Mouse (Mus musculus): ENCODE measurements around the gene Rap1gap2. TPM values are rescaled to one million over a fixed set of nuclear protein-coding genes. Genes with fewer than 3 reads are reported as not detected.

Rap1gap2 gene
- polyA plus RNA-seq, 1 experiment from 2014 or later, result 4.3 TPM

DNA sequence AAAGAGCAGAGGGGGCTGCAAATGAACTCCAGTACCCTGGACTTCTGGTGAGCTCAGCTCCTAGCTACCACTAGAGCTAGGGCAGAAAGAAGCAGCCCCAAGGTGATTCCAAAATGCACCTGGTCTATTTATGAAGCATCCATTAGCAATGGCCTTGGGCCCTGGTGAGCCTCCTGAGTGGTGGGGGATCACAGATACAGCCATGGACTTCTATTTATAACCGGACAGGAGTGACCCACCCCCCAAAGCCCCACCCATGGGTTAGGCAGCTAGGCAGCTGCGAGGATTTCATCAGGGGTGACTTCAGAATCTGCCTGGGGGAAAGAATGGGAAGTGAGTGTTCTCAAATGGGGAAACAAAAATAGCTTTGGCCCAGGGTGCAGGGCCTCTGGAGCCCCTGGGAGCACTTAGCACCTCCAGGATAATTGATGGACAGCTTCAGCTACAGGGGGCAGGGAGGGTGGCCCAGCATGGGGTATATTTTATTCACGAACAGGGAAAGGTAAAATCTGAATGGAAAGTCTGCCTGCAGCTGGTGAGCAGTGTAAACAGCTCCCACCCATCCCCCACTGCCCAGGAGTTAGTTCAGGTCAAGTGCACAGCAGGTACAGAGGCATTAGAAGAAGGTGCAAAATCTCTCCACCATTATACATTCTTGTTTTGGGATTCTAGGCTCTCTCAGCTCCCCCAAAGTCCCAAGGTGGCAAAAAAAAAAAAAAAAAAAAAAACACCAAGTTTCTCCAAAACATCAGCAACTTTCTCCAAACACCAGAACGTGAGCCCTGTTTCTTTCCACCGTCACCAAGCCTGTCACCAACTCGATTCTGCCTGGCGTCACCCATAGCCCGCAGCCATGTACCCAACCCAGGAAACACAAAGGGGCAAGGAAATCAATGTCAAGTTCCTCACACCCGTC lies 86.4 kb downstream of the Rap1gap2 start:
- Histone ChIP-seq H3K27ac (replicated peaks in 1 of 2; ENCODE audit: control insufficient read depth in 1 of 2, insufficient read depth in 1 of 2, low read depth in 2 of 2, low read length in 2 of 2) (peak overlapping the region in 1 of 2 experiments; percentile 51; a peak in 1 of 4 replicates), H3K27me3 (ENCODE audit: control insufficient read depth, insufficient read depth, low read length) (peaks cover 4% of the 10 kb centered on the region; the same call in 1 of the 2 replicates), H3K4me2 (ENCODE audit: low read length) (peak overlapping the region; percentile 87), H3K4me3 (ENCODE audit: control insufficient read depth in 1 of 2, insufficient read depth in 1 of 2, low read depth in 1 of 2, low read length in 2 of 2) (no peak overlapping the region), H3K36me3 (ENCODE audit: control insufficient read depth, insufficient read depth, low read length) (no peaks in the 10 kb centered on the region), H3K4me1 (ENCODE audit: control insufficient read depth in 2 of 2, insufficient read depth in 2 of 2, low read length in 2 of 2) (peaks cover 27 to 37% of the 10 kb centered on the region in 2 experiments), H3K9ac (ENCODE audit: low read length) (peak overlapping the region; percentile 84; the same call in 1 of the 2 replicates), H3K9me3 (ENCODE audit: control insufficient read depth, low read length) (no peaks in the 10 kb centered on the region)
- WGBS, result 42% methylated on average over 9 of the region's 9 CpGs
- ATAC-seq (ENCODE audit: insufficient number of reproducible peaks, insufficient read depth, low FRiP score, low read depth), result 0 out of 2 replicates have a peak, but pooled peaks have one; percentile 37

DNA sequence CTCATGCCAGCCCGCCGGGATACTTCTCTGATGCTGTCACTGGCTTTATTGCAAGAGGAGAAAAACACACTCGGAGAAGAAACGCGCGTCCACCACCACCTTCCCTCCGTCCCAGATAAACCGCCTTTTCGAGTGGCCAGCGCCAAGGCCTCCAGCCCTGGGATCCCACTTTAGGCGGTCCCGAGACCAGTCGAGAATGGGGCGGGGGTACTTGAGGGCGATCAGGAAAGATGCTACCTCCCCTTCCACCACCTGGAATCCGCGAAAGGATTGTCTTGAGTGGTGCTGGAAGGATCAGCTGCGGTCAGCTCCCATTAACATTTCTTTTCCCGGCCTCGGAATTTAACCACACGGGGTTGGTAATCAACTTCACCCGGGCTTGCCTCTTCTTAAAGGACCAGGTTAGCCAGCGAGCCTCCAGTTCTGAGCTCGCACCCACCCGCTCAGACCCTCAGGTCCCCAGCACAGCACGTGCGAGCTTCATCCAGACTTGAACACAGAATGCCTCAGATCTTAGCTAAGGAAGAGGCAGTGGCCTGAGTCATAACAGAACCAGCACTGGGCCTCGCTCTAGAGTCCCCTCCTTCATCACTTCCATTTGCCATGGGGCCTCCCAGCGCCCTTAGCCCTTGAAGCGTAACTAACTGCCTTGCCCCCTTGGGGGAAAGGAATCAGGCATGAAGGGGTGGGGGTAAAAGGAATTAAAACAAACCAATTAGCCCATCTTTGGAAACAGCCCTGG lies 87.3 kb downstream of the Rap1gap2 start:
- Histone ChIP-seq H3K9me3 (ENCODE audit: control insufficient read depth, low read length) (no peaks in the 10 kb centered on the region), H3K9ac (ENCODE audit: low read length) (peak overlapping the region; percentile 84), H3K4me3 (ENCODE audit: control insufficient read depth in 1 of 2, insufficient read depth in 1 of 2, low read depth in 1 of 2, low read length in 2 of 2) (peak overlapping the region; percentile 65 to 70), H3K27me3 (ENCODE audit: control insufficient read depth, insufficient read depth, low read length) (peaks cover 4% of the 10 kb centered on the region; the same call in 1 of the 2 replicates), H3K4me2 (ENCODE audit: low read length) (peak overlapping the region; percentile 87), H3K27ac (replicated peaks in 1 of 2; ENCODE audit: control insufficient read depth in 1 of 2, insufficient read depth in 1 of 2, low read depth in 2 of 2, low read length in 2 of 2) (peak overlapping the region; percentile 75 to 77), H3K36me3 (ENCODE audit: control insufficient read depth, insufficient read depth, low read length) (no peaks in the 10 kb centered on the region), H3K4me1 (ENCODE audit: control insufficient read depth in 2 of 2, insufficient read depth in 2 of 2, low read length in 2 of 2) (peaks cover 27 to 37% of the 10 kb centered on the region in 2 experiments)
- WGBS, result 6% methylated on average over 30 of the region's 30 CpGs
- no peak for ATAC-seq (ENCODE audit: insufficient number of reproducible peaks, insufficient read depth, low FRiP score, low read depth)

DNA sequence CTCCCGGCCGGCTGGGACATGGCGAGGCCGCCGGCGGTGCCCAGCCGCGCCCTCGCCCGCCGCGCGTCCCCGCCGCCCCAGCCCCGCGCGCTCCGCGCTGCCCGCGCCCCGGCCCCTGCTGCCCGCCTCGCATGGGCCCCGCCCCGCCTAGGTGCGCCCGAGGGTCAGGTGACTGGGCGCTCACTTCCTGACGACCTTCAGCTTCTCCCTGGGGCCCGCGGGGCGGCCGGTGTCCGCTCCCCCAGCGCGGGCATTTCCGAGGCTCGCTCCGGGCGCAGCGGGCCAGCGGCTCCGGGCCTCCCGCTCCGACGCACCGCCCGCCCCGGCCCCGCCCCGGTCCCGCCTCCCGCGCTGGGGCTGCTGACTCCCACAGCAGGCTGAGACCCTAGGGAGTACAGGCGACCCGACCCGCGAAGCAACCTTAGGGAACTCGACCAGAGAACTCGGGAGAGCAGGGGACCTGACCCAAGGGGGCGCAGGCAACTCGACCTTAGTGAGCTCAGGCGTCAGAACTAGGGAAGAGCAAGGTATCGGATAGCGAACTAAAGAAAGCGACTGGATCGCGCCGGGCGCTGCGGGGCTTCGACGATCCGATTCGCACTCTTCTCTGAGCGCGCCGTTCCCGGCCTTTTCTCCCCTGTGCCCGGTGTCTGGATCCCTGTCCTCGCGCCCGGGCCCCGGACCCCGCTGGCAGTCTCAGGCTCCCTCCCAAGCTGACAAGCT lies 88.1 kb downstream of the Rap1gap2 start:
- H3K27me3 ChIP-seq (ENCODE audit: control insufficient read depth, insufficient read depth, low read length), result peaks cover 4% of the 10 kb centered on the region; the same call in 1 of the 2 replicates
- peaks cover 27 to 38% of the 10 kb centered on the region in 2 experiments for H3K4me1 ChIP-seq (ENCODE audit: control insufficient read depth in 2 of 2, insufficient read depth in 2 of 2, low read length in 2 of 2)
- ATAC-seq (ENCODE audit: insufficient number of reproducible peaks, insufficient read depth, low FRiP score, low read depth), result peak; percentile 68
- peak overlapping the region; percentile 75 to 77 for H3K27ac ChIP-seq (replicated peaks in 1 of 2; ENCODE audit: control insufficient read depth in 1 of 2, insufficient read depth in 1 of 2, low read depth in 2 of 2, low read length in 2 of 2)
- peak overlapping the region; percentile 84 for H3K9ac ChIP-seq (ENCODE audit: low read length)
- peak overlapping the region; percentile 65 to 70 for H3K4me3 ChIP-seq (ENCODE audit: control insufficient read depth in 1 of 2, insufficient read depth in 1 of 2, low read depth in 1 of 2, low read length in 2 of 2)
- H3K36me3 ChIP-seq (ENCODE audit: control insufficient read depth, insufficient read depth, low read length), result no peaks in the 10 kb centered on the region
- peak overlapping the region; percentile 87 for H3K4me2 ChIP-seq (ENCODE audit: low read length)
- no peaks in the 10 kb centered on the region for H3K9me3 ChIP-seq (ENCODE audit: control insufficient read depth, low read length)
- under 1% methylated on average over 85 of the region's 87 CpGs for WGBS

DNA sequence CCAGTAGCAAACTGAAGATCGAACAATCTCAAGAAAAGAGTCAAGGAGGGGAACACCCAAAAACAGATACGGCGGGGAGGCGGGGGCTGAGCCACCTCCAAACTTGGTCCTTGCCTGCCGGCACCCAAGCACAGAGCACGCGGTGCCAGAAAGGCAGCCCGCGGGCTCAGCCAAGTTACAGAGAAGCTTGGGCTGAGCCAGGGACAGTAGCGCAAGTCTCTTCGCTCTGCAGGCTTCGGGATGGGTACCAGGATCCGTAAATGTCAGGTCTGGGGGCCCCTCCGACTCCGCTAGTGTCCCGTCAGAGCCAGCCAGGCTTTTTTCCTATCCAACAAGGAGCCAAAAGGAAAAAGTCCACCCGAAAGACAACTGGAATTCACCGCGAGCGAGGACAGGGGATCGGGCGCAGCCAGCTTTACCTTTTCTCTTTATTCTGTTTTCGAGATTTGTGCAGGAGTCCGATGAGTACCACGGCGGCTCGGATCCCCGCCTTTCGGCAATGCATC lies 88.7 kb downstream of the Rap1gap2 start:
- ATAC-seq (ENCODE audit: insufficient number of reproducible peaks, insufficient read depth, low FRiP score, low read depth), result no peak
- WGBS, result under 1% methylated on average over 29 of the region's 29 CpGs

DNA sequence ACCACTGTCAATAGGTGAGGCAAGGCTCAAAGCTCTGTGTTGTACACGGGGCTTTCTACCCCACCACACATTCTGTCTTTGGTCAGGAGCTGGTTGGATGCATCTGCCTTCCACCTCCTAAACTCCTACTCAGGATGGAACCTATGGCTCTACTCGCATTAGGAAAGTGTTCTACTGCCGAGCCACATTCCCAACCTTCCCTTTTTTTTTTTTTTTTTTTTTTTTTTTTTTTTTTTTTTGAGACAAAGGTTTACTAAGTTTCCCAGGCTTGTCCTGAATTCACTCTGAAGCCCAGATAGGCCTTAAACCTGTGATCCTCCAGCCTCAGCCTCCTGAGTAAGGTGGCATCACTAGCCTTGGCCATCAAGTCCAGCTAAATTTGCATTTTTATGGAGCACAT lies 90.5 kb downstream of the Rap1gap2 start:
- no peak for ATAC-seq (ENCODE audit: insufficient number of reproducible peaks, insufficient read depth, low FRiP score, low read depth)

More for the DNA sequence above, 88.7 kb downstream of the Rap1gap2 start:
- H3K9ac ChIP-seq (ENCODE audit: low read length), result peak overlapping the region; percentile 84
- H3K4me1 ChIP-seq (ENCODE audit: control insufficient read depth in 2 of 2, insufficient read depth in 2 of 2, low read length in 2 of 2), result peaks cover 25 to 39% of the 10 kb centered on the region in 2 experiments
- H3K4me3 ChIP-seq (ENCODE audit: control insufficient read depth in 1 of 2, insufficient read depth in 1 of 2, low read depth in 1 of 2, low read length in 2 of 2), result peak overlapping the region; percentile 65 to 70
- peak overlapping the region; percentile 15 to 77; a peak in 3 of 4 replicates for H3K27ac ChIP-seq (replicated peaks in 1 of 2; ENCODE audit: control insufficient read depth in 1 of 2, insufficient read depth in 1 of 2, low read depth in 2 of 2, low read length in 2 of 2)
- H3K36me3 ChIP-seq (ENCODE audit: control insufficient read depth, insufficient read depth, low read length), result no peaks in the 10 kb centered on the region
- H3K27me3 ChIP-seq (ENCODE audit: control insufficient read depth, insufficient read depth, low read length), result peaks cover 4% of the 10 kb centered on the region; the same call in 1 of the 2 replicates
- peak overlapping the region; percentile 87 for H3K4me2 ChIP-seq (ENCODE audit: low read length)
- H3K9me3 ChIP-seq (ENCODE audit: control insufficient read depth, low read length), result no peaks in the 10 kb centered on the region

DNA sequence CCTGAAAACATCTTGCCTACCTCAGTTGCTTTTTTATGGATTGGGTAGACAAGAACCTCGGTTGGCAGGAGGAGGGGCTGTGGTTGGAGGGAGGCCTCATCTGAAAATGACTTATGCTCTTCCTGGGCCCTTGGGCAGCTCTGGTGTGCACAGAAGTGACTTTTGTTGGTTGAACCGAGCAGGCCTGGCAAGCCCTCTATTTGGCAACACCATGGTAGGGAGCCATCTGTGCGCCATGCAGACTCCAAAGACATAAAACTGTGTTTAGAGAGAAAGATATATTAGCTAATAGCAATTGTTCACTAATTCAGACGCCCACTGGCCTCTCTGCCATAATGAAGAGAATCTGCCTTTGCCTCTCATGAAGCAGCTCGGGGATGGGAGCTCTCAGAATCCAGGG lies 94.6 kb downstream of the Rap1gap2 start:
- ATAC-seq (ENCODE audit: insufficient number of reproducible peaks, insufficient read depth, low FRiP score, low read depth), result no peak
- Histone ChIP-seq H3K9ac (ENCODE audit: low read length) (no peak overlapping the region), H3K4me1 (ENCODE audit: control insufficient read depth in 2 of 2, insufficient read depth in 2 of 2, low read length in 2 of 2) (peaks cover 17 to 30% of the 10 kb centered on the region in 2 experiments), H3K4me2 (ENCODE audit: low read length) (no peak overlapping the region), H3K27me3 (ENCODE audit: control insufficient read depth, insufficient read depth, low read length) (peaks cover 1% of the 10 kb centered on the region; the same call in 1 of the 2 replicates), H3K36me3 (ENCODE audit: control insufficient read depth, insufficient read depth, low read length) (no peaks in the 10 kb centered on the region), H3K4me3 (ENCODE audit: control insufficient read depth in 1 of 2, insufficient read depth in 1 of 2, low read depth in 1 of 2, low read length in 2 of 2) (no peak overlapping the region), H3K9me3 (ENCODE audit: control insufficient read depth, low read length) (no peaks in the 10 kb centered on the region), H3K27ac (replicated peaks in 1 of 2; ENCODE audit: control insufficient read depth in 1 of 2, insufficient read depth in 1 of 2, low read depth in 2 of 2, low read length in 2 of 2) (no peak overlapping the region)
- 77% methylated on average over 5 of the region's 5 CpGs for WGBS

More for the DNA sequence above, 90.5 kb downstream of the Rap1gap2 start:
- Histone ChIP-seq H3K9ac (ENCODE audit: low read length) (no peak overlapping the region), H3K27ac (replicated peaks in 1 of 2; ENCODE audit: control insufficient read depth in 1 of 2, insufficient read depth in 1 of 2, low read depth in 2 of 2, low read length in 2 of 2) (no peak overlapping the region), H3K27me3 (ENCODE audit: control insufficient read depth, insufficient read depth, low read length) (peaks cover 4% of the 10 kb centered on the region; the same call in 1 of the 2 replicates), H3K4me1 (ENCODE audit: control insufficient read depth in 2 of 2, insufficient read depth in 2 of 2, low read length in 2 of 2) (peaks cover 25 to 42% of the 10 kb centered on the region in 2 experiments), H3K4me2 (ENCODE audit: low read length) (no peak overlapping the region), H3K36me3 (ENCODE audit: control insufficient read depth, insufficient read depth, low read length) (no peaks in the 10 kb centered on the region), H3K9me3 (ENCODE audit: control insufficient read depth, low read length) (no peaks in the 10 kb centered on the region), H3K4me3 (ENCODE audit: control insufficient read depth in 1 of 2, insufficient read depth in 1 of 2, low read depth in 1 of 2, low read length in 2 of 2) (no peak overlapping the region)
- WGBS, result 78% methylated on average over 3 of the region's 3 CpGs

All from heart, embryonic 14.5 days (tissue).